Mouse (Mus musculus): Measurements from ENCODE around the gene Aatf. TPM values are rescaled to one million over a fixed set of nuclear protein-coding genes. Genes with fewer than 3 reads are reported as not detected.
A peak's percentile ranks its signal among the peaks of the same experiment; 100 is the strongest.

The Aatf gene
- polyA plus RNA-seq, 1 experiment from 2014 or later, result 59.5 TPM

DNA sequence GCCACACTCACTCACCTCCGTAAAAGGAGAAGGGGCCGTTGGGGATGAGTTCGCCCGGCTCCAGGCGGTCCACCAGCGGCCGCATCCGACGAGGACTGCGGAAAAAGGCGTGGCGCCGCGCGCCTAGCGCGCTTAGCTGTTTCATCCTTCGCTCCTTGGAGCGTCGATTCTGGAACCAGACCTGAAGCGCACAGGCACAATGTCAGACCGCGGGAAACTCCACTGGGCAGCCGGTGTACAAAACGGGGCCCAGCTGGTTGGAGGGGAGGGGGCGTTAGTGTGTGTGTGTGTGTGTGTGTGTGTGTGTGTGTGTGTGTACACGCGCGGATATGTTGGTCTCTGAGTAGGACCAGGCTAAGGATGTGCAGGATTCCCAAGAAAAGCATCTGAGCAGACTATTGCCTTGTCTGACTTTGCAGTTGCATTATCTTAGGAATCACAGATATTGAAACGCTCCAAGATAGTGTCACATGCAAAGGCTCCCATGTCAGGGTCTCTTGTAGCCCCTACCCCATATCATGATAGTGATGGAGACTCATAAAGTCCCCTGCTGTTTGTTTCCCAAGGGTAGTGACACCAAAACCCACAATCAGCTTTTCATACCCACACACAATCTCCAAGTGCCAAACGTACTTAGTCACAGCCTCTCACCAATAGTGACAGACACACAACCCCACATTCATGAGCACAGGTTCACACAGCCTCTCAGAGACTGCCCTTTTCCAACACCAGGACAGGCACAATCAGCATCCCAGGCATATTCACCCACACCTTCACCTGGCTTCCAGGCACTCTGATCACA, 7.1 kb upstream of the Aatf start:
- H3K27ac ChIP-seq, result peak overlapping the region; percentile 91
- H3K4me3 ChIP-seq (replicated peaks), result peak overlapping the region; percentile 61
- 0 out of 2 replicates have a peak, but pooled peaks cover 9% of the 10 kb centered on the region for H3K36me3 ChIP-seq
- peak overlapping the region; percentile 71 for H3K4me2 ChIP-seq (replicated peaks)
- WGBS, result 1% methylated on average over 31 of the region's 31 CpGs
- H3K4me1 ChIP-seq (replicated peaks), result peaks cover 39% of the 10 kb centered on the region
- ATAC-seq, result no peak
- H3K27me3 ChIP-seq, result peaks cover 89% of the 10 kb centered on the region
- peak overlapping the region; percentile 89 for H3K9ac ChIP-seq (replicated peaks)
- no peaks in the 10 kb centered on the region for H3K9me3 ChIP-seq

DNA sequence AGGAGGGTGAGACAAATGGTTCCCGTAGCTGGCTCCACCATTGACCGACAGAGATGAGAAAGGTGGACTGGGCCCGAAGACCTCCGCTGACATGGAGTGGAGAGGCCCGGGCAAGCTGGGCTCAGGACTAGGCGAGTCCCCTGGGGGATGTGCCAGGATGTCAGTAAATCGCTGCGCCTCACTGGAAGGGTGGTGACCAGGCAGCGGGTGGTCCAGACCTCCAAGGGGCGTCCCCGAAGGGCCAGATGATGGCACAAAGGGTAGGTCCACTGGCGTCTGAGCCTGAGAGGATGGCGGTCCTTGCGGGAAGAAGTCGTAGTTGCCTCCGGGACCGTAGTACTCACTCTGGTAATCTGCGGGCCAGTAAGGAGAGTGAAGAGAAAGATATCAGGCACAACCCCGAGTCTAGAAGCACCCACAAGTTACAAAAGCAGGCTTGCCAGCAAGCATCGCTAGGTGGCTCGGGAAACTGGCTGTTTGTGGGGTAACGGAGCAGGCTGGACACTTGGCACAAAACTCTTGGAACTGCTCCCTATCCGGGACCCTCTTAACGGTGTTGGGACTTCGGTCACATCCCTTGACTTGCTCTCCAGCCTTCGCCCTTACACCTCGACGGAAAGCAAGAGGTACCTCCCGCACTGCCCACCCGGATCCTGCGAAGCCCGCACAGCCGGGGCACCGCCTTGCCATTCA, 6.4 kb upstream of the Aatf start:
- no peaks in the 10 kb centered on the region for H3K9me3 ChIP-seq
- peak; percentile 5; the same call in 1 of the 2 replicates for ATAC-seq
- peak overlapping the region; percentile 91 for H3K27ac ChIP-seq
- peak overlapping the region; percentile 61 for H3K4me3 ChIP-seq (replicated peaks)
- H3K27me3 ChIP-seq, result peaks cover 89% of the 10 kb centered on the region
- H3K9ac ChIP-seq (replicated peaks), result peak overlapping the region; percentile 89
- peak overlapping the region; percentile 71 for H3K4me2 ChIP-seq (replicated peaks)
- peaks cover 37% of the 10 kb centered on the region for H3K4me1 ChIP-seq (replicated peaks)
- WGBS, result 3% methylated on average over 34 of the region's 34 CpGs
- 0 out of 2 replicates have a peak, but pooled peaks cover 9% of the 10 kb centered on the region for H3K36me3 ChIP-seq

DNA sequence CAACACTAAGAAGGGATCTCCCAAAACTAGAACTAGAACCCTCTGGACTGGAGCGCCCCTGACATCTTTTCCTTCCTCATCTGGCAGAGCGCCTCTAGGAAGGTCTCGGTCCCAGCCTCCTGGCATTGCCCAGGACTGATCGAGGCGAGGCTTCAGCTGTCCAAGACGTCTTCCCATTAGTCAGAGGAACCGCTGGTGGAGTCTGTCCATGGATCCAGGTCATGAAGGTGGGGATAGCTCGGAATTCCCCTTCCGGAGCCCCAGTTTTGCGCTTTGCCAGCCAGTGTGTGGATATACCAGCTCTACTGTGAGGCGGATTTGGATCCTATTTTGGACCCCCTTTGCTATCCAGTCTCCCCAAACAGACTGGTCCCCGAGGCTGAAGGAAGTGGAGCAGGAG, 5.7 kb upstream of the Aatf start:
- Histone ChIP-seq H3K27ac (peak overlapping the region; percentile 91), H3K4me1 (replicated peaks) (peaks cover 39% of the 10 kb centered on the region), H3K27me3 (peaks cover 88% of the 10 kb centered on the region), H3K9me3 (no peaks in the 10 kb centered on the region), H3K36me3 (0 out of 2 replicates have a peak, but pooled peaks cover 9% of the 10 kb centered on the region), H3K4me2 (replicated peaks) (peak overlapping the region; percentile 71), H3K4me3 (replicated peaks) (peak overlapping the region; percentile 61), H3K9ac (replicated peaks) (peak overlapping the region; percentile 89)
- no peak for ATAC-seq
- WGBS, result 2% methylated on average over 12 of the region's 12 CpGs

DNA sequence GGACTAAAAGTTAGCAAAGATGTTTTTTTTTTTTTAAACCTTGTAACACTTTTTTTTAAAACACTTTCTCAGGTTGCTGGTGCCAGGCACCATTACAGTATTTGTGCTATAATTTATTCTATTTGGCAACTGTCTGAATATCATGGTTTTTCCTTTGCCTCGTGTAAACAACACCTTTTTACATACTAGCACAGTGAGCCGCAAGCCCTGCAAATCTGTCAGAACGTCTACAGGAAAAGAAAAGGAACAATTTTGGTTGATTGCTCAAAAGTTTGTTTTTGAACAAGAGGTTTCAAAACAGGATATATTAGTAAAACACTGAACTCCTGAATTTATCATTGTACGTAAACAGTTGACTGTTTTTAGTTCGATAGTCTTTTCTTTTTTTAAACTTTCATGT, 4.9 kb upstream of the Aatf start:
- WGBS, result 23% methylated on average over 5 of the region's 5 CpGs
- Histone ChIP-seq H3K9me3 (no peaks in the 10 kb centered on the region), H3K4me2 (replicated peaks) (peak overlapping the region; percentile 71), H3K36me3 (0 out of 2 replicates have a peak, but pooled peaks cover 9% of the 10 kb centered on the region), H3K27ac (peak overlapping the region; percentile 91; the same call in 1 of the 2 replicates), H3K4me3 (replicated peaks) (peak overlapping the region; percentile 61), H3K4me1 (replicated peaks) (peaks cover 35% of the 10 kb centered on the region), H3K9ac (replicated peaks) (peak overlapping the region; percentile 89), H3K27me3 (peaks cover 81% of the 10 kb centered on the region)
- ATAC-seq, result no peak

DNA sequence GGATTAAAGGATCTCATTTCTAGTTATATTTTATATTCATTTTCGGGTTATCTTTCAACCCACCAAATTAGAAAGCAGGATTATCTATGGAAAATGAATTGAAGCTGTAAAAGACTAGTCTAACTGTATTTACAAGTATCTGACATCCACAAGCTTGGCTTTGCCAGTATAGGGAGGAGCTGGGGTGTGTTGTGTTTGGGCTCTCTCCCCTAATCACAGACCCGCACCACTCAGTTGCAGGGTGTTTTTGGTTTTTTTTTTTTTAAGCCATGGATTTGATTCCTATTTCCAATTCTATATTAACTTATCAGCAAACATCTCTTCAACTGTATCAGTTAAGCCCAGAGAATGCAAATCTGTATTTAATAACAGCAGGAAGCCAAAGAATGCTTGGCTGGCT, 4.1 kb upstream of the Aatf start:
- no peaks in the 10 kb centered on the region for H3K9me3 ChIP-seq
- ATAC-seq, result no peak
- 17% methylated on average over 2 of the region's 2 CpGs for WGBS
- H3K4me3 ChIP-seq (replicated peaks), result peak overlapping the region; percentile 32
- peak overlapping the region; percentile 60 for H3K9ac ChIP-seq (replicated peaks)
- peak overlapping the region; percentile 41; the same call in 1 of the 2 replicates for H3K27ac ChIP-seq
- H3K4me1 ChIP-seq (replicated peaks), result peaks cover 36% of the 10 kb centered on the region
- 0 out of 2 replicates have a peak, but pooled peaks cover 9% of the 10 kb centered on the region for H3K36me3 ChIP-seq
- peaks cover 72% of the 10 kb centered on the region for H3K27me3 ChIP-seq
- peak overlapping the region; percentile 92 for H3K4me2 ChIP-seq (replicated peaks)

DNA sequence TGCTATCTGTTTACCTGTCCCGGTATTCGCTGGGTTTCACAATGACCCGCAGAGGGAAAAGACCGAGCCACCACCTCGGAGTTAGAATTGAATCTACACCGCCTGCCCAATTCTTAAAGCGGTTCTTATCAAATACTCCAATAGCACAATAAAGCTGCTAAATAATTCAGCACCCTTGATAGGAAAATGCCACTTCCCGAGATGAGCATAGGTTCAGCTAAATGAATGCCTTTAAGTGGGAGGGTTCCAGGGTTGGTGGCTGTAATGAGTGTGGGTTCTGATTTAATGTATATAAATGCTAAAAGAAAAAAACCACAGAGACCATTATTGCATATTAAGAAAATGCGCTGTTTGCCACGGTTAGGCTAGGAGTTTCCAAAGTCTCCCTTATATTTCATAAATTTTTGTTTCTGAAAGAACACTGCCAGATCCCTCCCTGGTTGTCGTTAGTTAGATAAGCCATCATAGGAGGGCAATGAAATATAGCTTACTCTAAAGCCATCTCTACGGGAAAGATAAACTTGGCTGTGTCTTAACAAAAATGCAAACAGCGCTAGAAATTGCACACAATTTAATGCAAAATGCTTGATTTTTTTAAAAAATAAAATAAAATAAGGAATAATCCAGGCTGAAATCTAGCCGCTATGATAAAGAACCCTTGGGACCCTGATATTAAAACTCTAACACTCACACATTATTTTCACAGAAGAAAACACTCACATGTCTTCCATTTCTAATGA, 3.3 kb upstream of the Aatf start:
- 7% methylated on average over 14 of the region's 14 CpGs for WGBS
- no peaks in the 10 kb centered on the region for H3K9me3 ChIP-seq
- peak overlapping the region; percentile 92 for H3K4me2 ChIP-seq (replicated peaks)
- peak overlapping the region; percentile 32 for H3K4me3 ChIP-seq (replicated peaks)
- peaks cover 43% of the 10 kb centered on the region for H3K4me1 ChIP-seq (replicated peaks)
- ATAC-seq, result no peak
- peak overlapping the region; percentile 93 for H3K27ac ChIP-seq
- peak overlapping the region; percentile 76 for H3K9ac ChIP-seq (replicated peaks)
- 0 out of 2 replicates have a peak, but pooled peaks cover 9% of the 10 kb centered on the region for H3K36me3 ChIP-seq
- H3K27me3 ChIP-seq, result peaks cover 65% of the 10 kb centered on the region

DNA sequence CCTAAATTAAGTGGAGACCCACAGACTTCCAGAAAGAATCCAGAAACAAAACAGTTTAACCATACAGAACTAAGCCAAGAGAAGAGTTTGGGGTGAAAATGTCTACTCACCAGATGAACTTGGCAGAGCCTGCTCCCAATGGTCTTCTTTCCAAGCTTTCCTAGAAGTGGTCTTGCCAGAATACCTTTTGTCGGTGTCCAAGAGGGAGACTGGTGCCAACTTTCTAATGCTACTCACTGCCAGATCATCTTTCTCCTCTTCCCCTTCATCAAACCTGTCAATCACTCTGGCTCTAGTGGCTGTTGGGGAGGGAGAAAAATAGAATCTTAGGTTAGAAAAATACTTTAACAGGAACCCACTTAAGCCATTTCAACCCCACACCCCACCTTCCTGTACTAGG, 1.3 kb downstream of the Aatf start:
- WGBS, result 80% methylated on average over 1 of the region's 1 CpGs

DNA sequence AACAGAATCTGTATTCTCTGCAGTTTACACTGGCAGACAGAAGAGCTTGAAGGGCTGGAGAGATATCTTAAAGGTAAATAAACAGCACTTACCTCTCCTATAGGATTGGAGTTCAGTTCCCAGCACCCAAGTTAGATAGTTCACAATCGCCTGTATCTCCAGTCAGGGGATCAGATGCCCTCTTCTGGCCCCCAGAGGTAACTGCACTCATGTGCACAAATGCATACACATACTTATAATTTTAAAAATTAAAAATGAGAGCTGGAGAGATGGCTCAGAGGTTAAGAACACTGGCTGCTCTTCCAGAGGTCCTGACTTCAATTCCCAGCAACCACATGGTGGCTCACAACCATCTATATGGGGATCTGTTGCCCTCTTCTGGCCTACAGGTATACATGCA, 9.0 kb downstream of the Aatf start:
- 97% methylated on average over 1 of the region's 1 CpGs for WGBS
- H3K4me1 ChIP-seq (replicated peaks), result 0 out of 2 replicates have a peak, but pooled peaks cover 3% of the 10 kb centered on the region
- no peak overlapping the region for H3K4me2 ChIP-seq (replicated peaks)
- H3K27ac ChIP-seq, result no peak overlapping the region
- no peaks in the 10 kb centered on the region for H3K27me3 ChIP-seq
- peaks cover 37% of the 10 kb centered on the region for H3K36me3 ChIP-seq
- no peak overlapping the region for H3K4me3 ChIP-seq (replicated peaks)
- peaks cover 4% of the 10 kb centered on the region for H3K9me3 ChIP-seq
- no peak for ATAC-seq
- no peak overlapping the region for H3K9ac ChIP-seq (replicated peaks)

More for the DNA sequence above, 1.3 kb downstream of the Aatf start:
- Histone ChIP-seq H3K4me2 (replicated peaks) (peak overlapping the region; percentile 92), H3K4me1 (replicated peaks) (peaks cover 41% of the 10 kb centered on the region), H3K36me3 (peaks cover 26% of the 10 kb centered on the region), H3K9me3 (no peaks in the 10 kb centered on the region), H3K27ac (no peak overlapping the region), H3K27me3 (peaks cover 25% of the 10 kb centered on the region), H3K4me3 (replicated peaks) (peak overlapping the region; percentile 77), H3K9ac (replicated peaks) (peak overlapping the region; percentile 85; the same call in 1 of the 2 replicates)
- no peak for ATAC-seq

DNA sequence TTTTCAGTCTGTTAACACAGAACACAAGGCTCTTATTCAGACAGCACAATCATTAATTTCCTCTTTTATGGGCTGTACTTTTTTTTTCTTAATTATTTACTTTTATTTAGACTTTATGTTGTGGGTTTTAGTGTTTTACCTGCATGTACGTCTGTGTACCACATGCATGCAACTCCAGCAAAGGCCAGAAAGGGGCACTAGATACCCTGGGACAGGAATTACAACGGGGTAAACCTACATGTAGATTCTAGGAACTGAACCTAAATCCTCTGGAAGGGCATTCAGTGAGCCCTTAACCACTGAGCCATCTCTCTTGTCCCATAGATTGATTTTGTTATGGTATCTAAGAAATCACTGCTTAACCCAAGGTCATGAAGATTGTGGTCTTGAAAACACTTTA, 15.4 kb downstream of the Aatf start:
- 70% methylated on average over 2 of the region's 2 CpGs for WGBS
- no peak for ATAC-seq
- H3K27ac ChIP-seq, result no peak overlapping the region

DNA sequence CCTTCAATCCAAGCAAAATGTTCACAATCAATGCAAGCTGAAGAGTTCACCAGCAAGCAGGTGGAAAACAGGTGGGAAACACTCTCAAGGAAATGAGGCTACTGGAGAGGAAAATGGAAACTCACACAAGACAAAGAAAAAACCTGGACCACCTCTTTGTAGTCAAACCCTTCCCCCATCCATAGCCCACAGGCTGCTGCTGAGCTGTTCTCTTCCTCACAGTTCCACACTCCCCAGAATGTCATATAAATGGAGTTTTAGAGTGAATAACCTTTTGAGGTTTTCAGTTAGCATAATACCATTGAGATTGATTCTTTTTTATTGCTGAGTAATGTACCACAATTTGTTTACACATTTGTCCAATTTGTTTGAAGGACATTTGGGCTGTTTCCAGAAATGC, 16.4 kb downstream of the Aatf start:
- Histone ChIP-seq H3K27me3 (no peaks in the 10 kb centered on the region), H3K4me3 (replicated peaks) (no peak overlapping the region), H3K4me1 (replicated peaks) (peaks cover 12% of the 10 kb centered on the region), H3K9ac (replicated peaks) (no peak overlapping the region), H3K27ac (peak overlapping the region; percentile 62; the same call in 1 of the 2 replicates), H3K9me3 (no peaks in the 10 kb centered on the region), H3K36me3 (peaks cover 26% of the 10 kb centered on the region), H3K4me2 (replicated peaks) (no peak overlapping the region)
- ATAC-seq, result no peak

More for the DNA sequence above, 15.4 kb downstream of the Aatf start:
- Histone ChIP-seq H3K4me1 (replicated peaks) (peaks cover 12% of the 10 kb centered on the region), H3K27me3 (no peaks in the 10 kb centered on the region), H3K36me3 (peaks cover 24% of the 10 kb centered on the region), H3K9me3 (no peaks in the 10 kb centered on the region), H3K4me2 (replicated peaks) (no peak overlapping the region), H3K4me3 (replicated peaks) (no peak overlapping the region), H3K9ac (replicated peaks) (no peak overlapping the region)

DNA sequence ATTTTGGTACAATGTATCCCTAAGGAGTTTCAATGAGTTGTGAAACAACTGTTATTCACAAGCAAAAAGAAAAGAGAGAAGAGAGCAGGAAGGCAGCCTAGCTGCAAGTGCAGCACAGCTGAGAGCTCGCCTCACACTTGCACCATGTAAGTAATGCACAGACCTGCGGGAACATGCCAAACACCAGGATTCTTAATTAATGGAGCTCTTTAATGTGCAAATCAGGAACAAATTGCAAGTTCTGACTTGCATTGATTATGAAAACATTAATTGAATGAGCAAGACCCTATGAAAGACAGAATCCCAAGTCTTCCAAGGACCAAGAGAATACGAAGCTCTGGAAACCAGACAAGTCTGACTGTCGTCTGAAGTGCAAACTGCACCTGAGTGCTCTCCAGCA, 17.5 kb downstream of the Aatf start:
- no peaks in the 10 kb centered on the region for H3K9me3 ChIP-seq
- H3K4me1 ChIP-seq (replicated peaks), result peaks cover 12% of the 10 kb centered on the region
- H3K27me3 ChIP-seq, result no peaks in the 10 kb centered on the region
- peak overlapping the region; percentile 44 for H3K27ac ChIP-seq
- no peak overlapping the region for H3K4me2 ChIP-seq (replicated peaks)
- WGBS, result 55% methylated on average over 4 of the region's 4 CpGs
- ATAC-seq, result no peak
- no peak overlapping the region for H3K4me3 ChIP-seq (replicated peaks)
- H3K36me3 ChIP-seq, result peaks cover 33% of the 10 kb centered on the region
- no peak overlapping the region for H3K9ac ChIP-seq (replicated peaks)
